Mouse (Mus musculus): ENCODE data around the gene Hist1h1t.
"Not testable (repeated sequence)": the region's sequence is repeated elsewhere in the genome, so short reads cannot be mapped to it uniquely, and the experiment has no call there.

Gene Hist1h1t

GRCm38 (mm10) chr13:23698300-23698693 lies 2.7 kb downstream of the Hist1h1t start, which contains the start of gene Hist1h4c:
Gene Hist1h4c (minus strand): TSS chr13:23698454.
- in situ Hi-C loops (cut with MboI; ENCODE audit: low sequenced_read_pairs), result loop anchor here (10.0 kb wide), 1 partner anchor 73 kb away; the partner anchor contains the start of genes Hist1h1e and Hist1h2be

GRCm38 (mm10) chr13:23698996-23699395 lies 3.4 kb downstream of the Hist1h1t start:
- in situ Hi-C loops (cut with MboI; ENCODE audit: low sequenced_read_pairs), result loop anchor here (10.0 kb wide), 1 partner anchor 74 kb away; the partner anchor contains the start of genes Hist1h1e and Hist1h2be

- in situ Hi-C loops (cut with MboI; ENCODE audit: low sequenced_read_pairs), result loop anchor here (10.0 kb wide), 1 partner anchor 75 kb away; the partner anchor contains the start of genes Hist1h1e and Hist1h2be
These were observed 4.2 kb downstream of the Hist1h1t start for GRCm38 (mm10) chr13:23699767-23700166.

GRCm38 (mm10) chr13:23700786-23701520 lies 5.3 kb downstream of the Hist1h1t start:
- in situ Hi-C loops (cut with MboI; ENCODE audit: low sequenced_read_pairs), result no loop called here

- in situ Hi-C loops (cut with MboI; ENCODE audit: low sequenced_read_pairs), result no loop called here
These were observed 6.6 kb downstream of the Hist1h1t start for GRCm38 (mm10) chr13:23702220-23702619.

GRCm38 (mm10) chr13:23702801-23703200 lies 7.2 kb downstream of the Hist1h1t start:
- in situ Hi-C loops (cut with MboI; ENCODE audit: low sequenced_read_pairs), result not testable (repeated sequence)

GRCm38 (mm10) chr13:23705751-23706356 lies 10.2 kb downstream of the Hist1h1t start:
- in situ Hi-C loops (cut with MboI; ENCODE audit: low sequenced_read_pairs), result no loop called here

GRCm38 (mm10) chr13:23706771-23707170 lies 11.2 kb downstream of the Hist1h1t start:
- in situ Hi-C loops (cut with MboI; ENCODE audit: low sequenced_read_pairs), result no loop called here

GRCm38 (mm10) chr13:23708041-23708440 lies 12.4 kb downstream of the Hist1h1t start:
- in situ Hi-C loops (cut with MboI; ENCODE audit: low sequenced_read_pairs), result no loop called here

- in situ Hi-C loops (cut with MboI; ENCODE audit: low sequenced_read_pairs), result no loop called here
These were observed 13.0 kb downstream of the Hist1h1t start for GRCm38 (mm10) chr13:23708654-23709053.

- in situ Hi-C loops (cut with MboI; ENCODE audit: low sequenced_read_pairs), result no loop called here
These were observed 14.2 kb downstream of the Hist1h1t start for GRCm38 (mm10) chr13:23709714-23710373.

GRCm38 (mm10) chr13:23710374-23711089 lies 14.9 kb downstream of the Hist1h1t start, which contains the start of gene Hfe:
Gene Hfe (minus strand): TSS chr13:23710854.
- in situ Hi-C loops (cut with MboI; ENCODE audit: low sequenced_read_pairs), result no loop called here

GRCm38 (mm10) chr13:23716261-23717042 lies 20.8 kb downstream of the Hist1h1t start:
- in situ Hi-C loops (cut with MboI; ENCODE audit: low sequenced_read_pairs), result no loop called here

- in situ Hi-C loops (cut with MboI; ENCODE audit: low sequenced_read_pairs), result no loop called here
These were observed 21.6 kb downstream of the Hist1h1t start for GRCm38 (mm10) chr13:23717176-23717575.

GRCm38 (mm10) chr13:23717593-23718245 lies 22.1 kb downstream of the Hist1h1t start:
- in situ Hi-C loops (cut with MboI; ENCODE audit: low sequenced_read_pairs), result not testable (repeated sequence)

- in situ Hi-C loops (cut with MboI; ENCODE audit: low sequenced_read_pairs), result no loop called here
These were observed 28.6 kb downstream of the Hist1h1t start for GRCm38 (mm10) chr13:23724239-23724638.

GRCm38 (mm10) chr13:23725213-23725612 lies 29.6 kb downstream of the Hist1h1t start:
- in situ Hi-C loops (cut with MboI; ENCODE audit: low sequenced_read_pairs), result no loop called here

GRCm38 (mm10) chr13:23728472-23729191 lies 33.0 kb downstream of the Hist1h1t start:
- in situ Hi-C loops (cut with MboI; ENCODE audit: low sequenced_read_pairs), result no loop called here

GRCm38 (mm10) chr13:23729192-23729525 lies 33.5 kb downstream of the Hist1h1t start:
- in situ Hi-C loops (cut with MboI; ENCODE audit: low sequenced_read_pairs), result no loop called here
